Mouse (Mus musculus): Measurements from ENCODE around the gene Prkcb. TPM values are rescaled to one million over a fixed set of nuclear protein-coding genes. Genes with fewer than 3 reads are reported as not detected.

Prkcb gene
- polyA plus RNA-seq (2012; rRNA removed; ENCODE audit: low replicate concordance), result 2.0 and 4.1 TPM in 2 replicates

DNA sequence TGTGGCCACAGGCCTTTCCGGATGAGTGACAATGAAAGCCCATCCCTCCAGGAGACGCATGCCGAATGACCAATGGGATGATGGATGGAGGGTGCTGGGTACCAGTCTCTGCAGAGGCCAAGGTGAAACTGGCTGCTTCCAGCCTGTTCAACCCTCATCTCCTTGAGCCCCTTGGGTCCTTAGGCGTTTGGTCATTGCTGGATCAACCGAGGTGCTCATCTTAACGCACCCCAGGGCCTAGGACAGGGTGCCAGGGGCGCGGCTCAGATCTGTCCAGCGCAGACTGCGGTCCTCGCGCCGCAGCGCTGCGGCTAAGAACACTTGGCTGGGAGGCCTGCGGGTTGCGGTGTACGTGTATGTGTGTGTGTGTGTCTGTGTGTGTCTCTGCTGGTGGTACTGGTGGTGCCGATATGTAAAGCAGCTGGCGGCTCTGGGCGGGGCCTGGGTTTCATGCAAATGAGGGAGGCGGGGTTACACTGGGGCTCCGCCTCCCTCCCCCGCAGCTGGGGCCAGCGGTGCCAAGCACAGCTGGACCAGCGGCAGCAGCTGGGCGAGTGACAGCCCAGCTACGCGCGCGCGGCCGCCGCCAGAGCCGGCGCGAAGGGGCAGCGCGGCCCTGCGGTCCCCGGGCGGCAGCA lies at the start of gene Prkcb:
Gene Prkcb, plus strand, starts transcription at position 147 of the 638 bp plus-strand sequence.

DNA sequence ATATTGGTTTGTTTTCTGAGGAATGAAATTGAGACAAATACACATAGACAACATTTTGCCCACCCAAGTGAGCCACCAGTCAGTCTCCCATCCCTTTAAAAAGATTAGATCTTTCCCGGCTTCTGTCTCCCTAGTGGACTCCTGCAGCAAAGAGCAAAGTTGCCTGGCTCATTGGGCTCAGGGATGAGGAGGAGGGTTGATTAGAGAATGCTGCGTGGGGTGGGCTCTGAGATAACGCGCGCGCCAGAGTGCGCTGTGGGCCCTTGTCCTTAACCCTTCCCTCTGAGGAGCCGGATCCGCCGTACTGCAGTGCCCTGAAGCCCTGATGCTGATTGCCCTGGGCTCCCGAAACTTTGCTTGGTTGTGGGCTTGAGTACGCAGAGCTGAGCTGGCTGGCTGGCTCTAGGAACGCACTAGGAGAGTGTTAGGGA lies 381.9 kb downstream of the Prkcb start, which contains the start of gene Cacng3:
Gene Cacng3, plus strand, starts transcription at position 51 of the 431 bp plus-strand sequence.

Other genes starting within 250 kb of the Prkcb start
- gene Ubfd1, start 221.6 kb upstream of the Prkcb start, polyA plus RNA-seq (2012; rRNA removed; ENCODE audit: low replicate concordance), result 13.7 and 17.3 TPM in 2 replicates
- gene Ears2, start 221.5 kb upstream of the Prkcb start, polyA plus RNA-seq (2012; rRNA removed; ENCODE audit: low replicate concordance), result 7.7 and 9.1 TPM in 2 replicates
- gene Ndufab1, start 186.9 kb upstream of the Prkcb start, polyA plus RNA-seq (2012; rRNA removed; ENCODE audit: low replicate concordance), result 1,696 and 2,422 TPM in 2 replicates
- 0.59 and 1.1 TPM in 2 replicates for gene Palb2, start 155.8 kb upstream of the Prkcb start, polyA plus RNA-seq (2012; rRNA removed; ENCODE audit: low replicate concordance)
- 36.7 and 46.4 TPM in 2 replicates for gene Dctn5, start 155.7 kb upstream of the Prkcb start, polyA plus RNA-seq (2012; rRNA removed; ENCODE audit: low replicate concordance)
- 17.8 and 20.3 TPM in 2 replicates for gene Plk1, start 129.3 kb upstream of the Prkcb start, polyA plus RNA-seq (2012; rRNA removed; ENCODE audit: low replicate concordance)
- gene Ern2, start 102.5 kb upstream of the Prkcb start, polyA plus RNA-seq (2012; rRNA removed; ENCODE audit: low replicate concordance), result 12.4 and 69.1 TPM in 2 replicates
- gene Chp2, start 69.3 kb upstream of the Prkcb start, polyA plus RNA-seq (2012; rRNA removed; ENCODE audit: low replicate concordance), result 218 and 266 TPM in 2 replicates

Data from duodenum, adult 2 months (tissue).